Mouse (Mus musculus) myocyte (in vitro differentiated cells): ENCODE results near the gene Prss16. TPM values are rescaled to one million over a fixed set of nuclear protein-coding genes. Genes with fewer than 3 reads are reported as not detected.
A peak's percentile ranks its signal among the peaks of the same experiment; 100 is the strongest.

Experiments
- H3K27me3 ChIP-seq: one replicate; pipeline ENCODE4 v1.6.1; 2011; ENCODE audit not compliant: control insufficient read depth, insufficient read depth, insufficient read length
- H3K36me3 ChIP-seq: one replicate; pipeline ENCODE4 v1.6.1; 2011; ENCODE audit not compliant: control insufficient read depth, insufficient read depth
- H3K4me2 ChIP-seq: one replicate; pipeline ENCODE4 v1.6.1; 2011; ENCODE audit warnings: low read depth, control low read depth
- H3K4me3 ChIP-seq: one replicate; pipeline ENCODE4 v1.5.1; 2011; ENCODE audit warnings: mild to moderate bottlenecking, control low read depth, moderate library complexity
- H3K79me2 ChIP-seq: one replicate; pipeline ENCODE4 v1.6.1; 2011; ENCODE audit not compliant: control insufficient read depth, insufficient read depth
- H3ac ChIP-seq: one replicate; pipeline ENCODE4 v1.6.1; 2011; ENCODE audit not compliant: control insufficient read depth, insufficient read length
- CEBPB ChIP-seq: IDR thresholded peaks from 2 replicates; pipeline ENCODE4 v1.6.1; 2011; ENCODE audit warnings: mild to moderate bottlenecking, moderate library complexity; ENCODE audit not compliant: poor library complexity, insufficient read depth, severe bottlenecking
- E2F4 ChIP-seq: IDR thresholded peaks from one replicate; pipeline ENCODE4 v1.6.1; 2011; ENCODE audit warnings: mild to moderate bottlenecking, control low read depth, moderate library complexity; ENCODE audit not compliant: insufficient read depth
- MAX ChIP-seq: IDR thresholded peaks from one replicate; pipeline ENCODE4 v1.6.1; 2011; ENCODE audit warnings: low read depth, mild to moderate bottlenecking, control low read depth
- MYOD1 ChIP-seq, 3 experiments: IDR thresholded peaks; one replicate each; pipeline ENCODE4 v1.6.1; 2011; ENCODE audit warnings: control low read depth in 2 of 3, low read depth in 2 of 3, mild to moderate bottlenecking in 2 of 3, moderate library complexity in 1 of 3; ENCODE audit not compliant: insufficient read length in 2 of 3, control insufficient read depth in 1 of 3
- MYOG ChIP-seq, 3 experiments: IDR thresholded peaks; one replicate each; pipeline ENCODE4 v1.6.1; 2011; ENCODE audit warnings: control low read depth in 2 of 3, low read depth in 2 of 3, mild to moderate bottlenecking in 2 of 3; ENCODE audit not compliant: insufficient read length in 2 of 3, control insufficient read depth in 1 of 3, insufficient read depth in 1 of 3
- POLR2A ChIP-seq: IDR thresholded peaks from one replicate; pipeline ENCODE4 v1.6.1; 2011; ENCODE audit warnings: low read depth, mild to moderate bottlenecking, control low read depth, moderate library complexity; ENCODE audit not compliant: insufficient read length
- POLR2AphosphoS2 ChIP-seq: IDR thresholded peaks from one replicate; pipeline ENCODE4 v1.6.1; 2011; ENCODE audit warnings: low read depth, control low read depth; ENCODE audit not compliant: insufficient read length
- REST ChIP-seq: IDR thresholded peaks from one replicate; pipeline ENCODE4 v1.6.1; 2011; ENCODE audit warnings: mild to moderate bottlenecking, control low read depth, moderate library complexity; ENCODE audit not compliant: insufficient read depth, insufficient read length
- SRF ChIP-seq: IDR thresholded peaks from one replicate; pipeline ENCODE4 v1.6.1; 2011; ENCODE audit warnings: low read depth; ENCODE audit not compliant: control insufficient read depth, insufficient read length
- TCF12 ChIP-seq: IDR thresholded peaks from one replicate; pipeline ENCODE4 v1.6.1; 2011; ENCODE audit warnings: mild to moderate bottlenecking, control low read depth; ENCODE audit not compliant: poor library complexity, insufficient read depth, severe bottlenecking
- TCF3 ChIP-seq: IDR thresholded peaks from one replicate; pipeline ENCODE4 v1.6.1; 2011; ENCODE audit warnings: low read depth, control low read depth; ENCODE audit not compliant: insufficient read length
- USF1 ChIP-seq: IDR thresholded peaks from one replicate; pipeline ENCODE4 v1.6.1; 2011; ENCODE audit warnings: low read depth, mild to moderate bottlenecking, control low read depth, moderate library complexity
- polyA plus RNA-seq: library from polyadenylated mRNA; unstranded; fragments of >200 nt; fragmentation: generic; extraction: Trizol; gene quantifications from one replicate; pipeline ENCODE4 v1.2.1, GENCODE M21; 2012; ENCODE audit warnings: missing spikeins

The Prss16 gene
- polyA plus RNA-seq, 1 experiment, result 0.34 TPM

- H3K36me3 ChIP-seq, result no peaks in the 10 kb centered on the region
- H3ac ChIP-seq, result no peak overlapping the region
- TF ChIP-seq MYOD1 (IDR thresholded peaks at IDR 0.05; ENCODE audit: control insufficient read depth in 1 of 3, insufficient read length in 2 of 3, low read depth in 2 of 3) (no peak), USF1 (no peak), TCF3 (no peak), MYOG (IDR thresholded peaks at IDR 0.05; ENCODE audit: control insufficient read depth in 1 of 3, insufficient read depth in 1 of 3, insufficient read length in 2 of 3, low read depth in 2 of 3) (no peak), SRF (no peak), REST (no peak), CEBPB (no peak), E2F4 (no peak), POLR2AphosphoS2 (no peak), POLR2A (no peak), TCF12 (no peak), MAX (no peak)
- peak overlapping the region; percentile 34 for H3K4me3 ChIP-seq
- H3K79me2 ChIP-seq, result no peaks in the 10 kb centered on the region
- peak overlapping the region; percentile 100 for H3K4me2 ChIP-seq
- H3K27me3 ChIP-seq, result peaks cover 4% of the 10 kb centered on the region
Observed at GRCm38 (mm10) chr13:21994896-21995295, 14.6 kb downstream of the Prss16 start.

- no peak for TF ChIP-seq SRF
- no peak for TF ChIP-seq TCF3
- TF ChIP-seq MYOG (IDR thresholded peaks at IDR 0.05; ENCODE audit: control insufficient read depth in 1 of 3, insufficient read depth in 1 of 3, insufficient read length in 2 of 3, low read depth in 2 of 3), result no peak
- no peak for TF ChIP-seq MYOD1 (IDR thresholded peaks at IDR 0.05; ENCODE audit: control insufficient read depth in 1 of 3, insufficient read length in 2 of 3, low read depth in 2 of 3)
- TF ChIP-seq USF1, result no peak
- no peak for TF ChIP-seq POLR2AphosphoS2
- TF ChIP-seq MAX, result no peak
- no peak for TF ChIP-seq E2F4
- TF ChIP-seq REST, result no peak
- TF ChIP-seq POLR2A, result no peak
- no peaks in the 10 kb centered on the region for H3K36me3 ChIP-seq
- peak overlapping the region; percentile 100 for H3K4me2 ChIP-seq
- H3K4me3 ChIP-seq, result peak overlapping the region; percentile 34
- H3K27me3 ChIP-seq, result peaks cover 2% of the 10 kb centered on the region
- H3ac ChIP-seq, result no peak overlapping the region
- H3K79me2 ChIP-seq, result no peaks in the 10 kb centered on the region
Observed at GRCm38 (mm10) chr13:21993957-21994738, 15.4 kb downstream of the Prss16 start.

DNA sequence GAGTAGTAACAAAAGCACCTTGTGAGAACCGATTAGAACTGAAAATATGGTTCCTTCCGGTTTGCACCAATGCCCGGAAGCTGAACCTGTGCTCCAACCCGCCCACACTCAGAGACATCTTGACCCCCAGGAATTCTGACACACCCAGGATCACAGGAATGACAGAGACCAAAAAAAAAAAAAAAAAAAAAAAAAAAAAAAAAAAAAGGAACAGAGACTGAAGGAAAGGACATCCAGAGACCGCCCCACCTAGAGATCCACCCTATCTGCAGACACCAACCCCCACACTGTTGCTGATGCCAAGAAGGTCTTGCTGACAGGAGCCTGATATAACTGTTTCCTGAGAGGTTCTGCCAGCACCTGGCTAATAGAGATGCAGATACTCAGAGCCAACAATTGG, 17.0 kb downstream of the Prss16 start:
- H3K27me3 ChIP-seq, result no peaks in the 10 kb centered on the region
- TF ChIP-seq USF1 (no peak), TCF3 (no peak), TCF12 (no peak), MAX (no peak), MYOD1 (IDR thresholded peaks at IDR 0.05; ENCODE audit: control insufficient read depth in 1 of 3, insufficient read length in 2 of 3, low read depth in 2 of 3) (no peak), POLR2A (no peak), SRF (no peak), POLR2AphosphoS2 (no peak), MYOG (IDR thresholded peaks at IDR 0.05; ENCODE audit: control insufficient read depth in 1 of 3, insufficient read depth in 1 of 3, insufficient read length in 2 of 3, low read depth in 2 of 3) (no peak), REST (no peak), CEBPB (no peak), E2F4 (no peak)
- H3K4me2 ChIP-seq, result no peak overlapping the region
- H3K79me2 ChIP-seq, result no peaks in the 10 kb centered on the region
- H3K4me3 ChIP-seq, result no peak overlapping the region
- H3ac ChIP-seq, result no peak overlapping the region
- no peaks in the 10 kb centered on the region for H3K36me3 ChIP-seq

DNA sequence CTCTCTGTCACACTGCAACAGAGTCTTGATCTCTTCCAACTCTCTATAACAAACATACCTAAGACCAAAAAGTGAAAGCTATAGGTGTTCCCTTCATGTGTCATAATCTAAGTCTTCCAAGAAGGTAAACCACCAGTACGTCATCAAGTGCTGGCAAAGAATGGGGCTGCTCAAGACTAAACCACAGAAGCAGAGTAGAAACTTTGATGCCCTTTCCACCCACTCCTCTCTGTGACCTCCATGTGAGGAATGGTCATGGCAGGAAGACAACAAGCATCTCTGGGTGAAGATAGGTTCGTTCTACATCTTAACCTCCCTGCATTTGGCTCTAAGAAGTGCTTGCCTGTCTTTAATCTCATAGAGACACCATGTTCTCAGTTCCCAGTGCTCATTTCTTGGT, 25.1 kb downstream of the Prss16 start:
- peaks cover 21% of the 10 kb centered on the region for H3K27me3 ChIP-seq
- H3K4me2 ChIP-seq, result no peak overlapping the region
- H3K4me3 ChIP-seq, result no peak overlapping the region
- H3ac ChIP-seq, result no peak overlapping the region
- no peaks in the 10 kb centered on the region for H3K36me3 ChIP-seq
- no peaks in the 10 kb centered on the region for H3K79me2 ChIP-seq
- no peak for TF ChIP-seq POLR2A
- TF ChIP-seq POLR2AphosphoS2, result no peak
- no peak for TF ChIP-seq TCF12
- TF ChIP-seq E2F4, result no peak
- no peak for TF ChIP-seq SRF
- TF ChIP-seq MYOG (IDR thresholded peaks at IDR 0.05; ENCODE audit: control insufficient read depth in 1 of 3, insufficient read depth in 1 of 3, insufficient read length in 2 of 3, low read depth in 2 of 3), result no peak
- TF ChIP-seq REST, result no peak
- TF ChIP-seq MAX, result no peak
- no peak for TF ChIP-seq USF1
- TF ChIP-seq CEBPB, result no peak
- TF ChIP-seq MYOD1 (IDR thresholded peaks at IDR 0.05; ENCODE audit: control insufficient read depth in 1 of 3, insufficient read length in 2 of 3, low read depth in 2 of 3), result no peak
- TF ChIP-seq TCF3, result no peak
